Mouse (Mus musculus) 3T3-L1 (cell line): ENCODE measurements around the gene Spry2.

Source experiments
- DNase-seq: peaks from one replicate; pipeline ENCODE4 v3.0.0-alpha.2; 2015; ENCODE audit warnings: low read depth, low spot score

Gene Spry2

GRCm38 (mm10) chr14:105892941-105893622 is 3.5 kb downstream of the Spry2 start:
- peak; percentile 43 for DNase-seq

GRCm38 (mm10) chr14:105890516-105891231 is 5.9 kb downstream of the Spry2 start:
- DNase-seq, result peak; percentile 85

- no peak for DNase-seq
Observed at GRCm38 (mm10) chr14:105886643-105887374, 9.8 kb downstream of the Spry2 start.

- DNase-seq, result no peak
Observed at GRCm38 (mm10) chr14:105885249-105885648, 11.4 kb downstream of the Spry2 start.

GRCm38 (mm10) chr14:105883215-105883614 is 13.4 kb downstream of the Spry2 start:
- no peak for DNase-seq

GRCm38 (mm10) chr14:105878359-105878758 is 18.3 kb downstream of the Spry2 start:
- no peak for DNase-seq

GRCm38 (mm10) chr14:105876375-105876774 is 20.2 kb downstream of the Spry2 start:
- DNase-seq, result no peak

GRCm38 (mm10) chr14:105870370-105870936 is 26.2 kb downstream of the Spry2 start:
- DNase-seq, result no peak

- DNase-seq, result peak; percentile 13
Observed at GRCm38 (mm10) chr14:105865381-105865938, 31.2 kb downstream of the Spry2 start.

- DNase-seq, result no peak
Observed at GRCm38 (mm10) chr14:105862199-105862598, 34.4 kb downstream of the Spry2 start.

- no peak for DNase-seq
Observed at GRCm38 (mm10) chr14:105860920-105861319, 35.7 kb downstream of the Spry2 start.

- no peak for DNase-seq
Observed at GRCm38 (mm10) chr14:105860276-105860675, 36.3 kb downstream of the Spry2 start.

- no peak for DNase-seq
Observed at GRCm38 (mm10) chr14:105859876-105860275, 36.7 kb downstream of the Spry2 start.

GRCm38 (mm10) chr14:105859368-105859767 is 37.3 kb downstream of the Spry2 start:
- no peak for DNase-seq

- DNase-seq, result no peak
Observed at GRCm38 (mm10) chr14:105858935-105859334, 37.7 kb downstream of the Spry2 start.

GRCm38 (mm10) chr14:105851359-105852067 is 45.1 kb downstream of the Spry2 start:
- no peak for DNase-seq
